Mouse (Mus musculus): ENCODE data around the gene Cabp2. TPM values are rescaled to one million over a fixed set of nuclear protein-coding genes. Genes with fewer than 3 reads are reported as not detected.
A peak's percentile ranks its signal among the peaks of the same experiment; 100 is the strongest.
"Not testable (repeated sequence)": the region's sequence is repeated elsewhere in the genome, so short reads cannot be mapped to it uniquely, and the experiment has no call there.

Cabp2 gene
- total RNA-seq, 1 experiment from 2014 or later = not detected

DNA sequence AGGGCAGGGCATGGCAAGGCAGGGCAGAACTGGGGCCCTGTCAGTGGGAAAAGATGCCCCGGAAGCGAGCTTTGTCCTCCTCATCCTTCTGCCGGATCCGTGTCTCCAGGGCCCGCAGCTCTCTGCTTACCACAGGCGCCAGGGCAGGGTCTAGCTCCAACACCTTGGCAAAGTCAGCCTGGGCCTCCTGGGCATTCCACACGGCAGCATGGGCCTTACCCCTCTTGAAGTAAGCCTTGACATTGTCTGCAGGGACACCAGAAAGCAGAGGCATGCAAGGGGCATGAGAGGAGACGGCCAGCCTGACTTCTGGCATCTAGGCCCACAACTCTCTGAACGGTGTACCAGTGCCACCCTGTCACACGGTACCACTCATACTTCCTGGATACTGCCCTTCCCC lies 33.2 kb downstream of the Cabp2 start:
- no peak for ATAC-seq (replicated peaks; ENCODE audit: insufficient number of reproducible peaks, low FRiP score, low TSS enrichment, poor library complexity, severe bottlenecking)

- no peak for ATAC-seq (replicated peaks; ENCODE audit: insufficient number of reproducible peaks, low FRiP score, low TSS enrichment, poor library complexity, severe bottlenecking)
These were observed 33.8 kb downstream of the Cabp2 start for GRCm38 (mm10) chr19:4115144-4115543.

DNA sequence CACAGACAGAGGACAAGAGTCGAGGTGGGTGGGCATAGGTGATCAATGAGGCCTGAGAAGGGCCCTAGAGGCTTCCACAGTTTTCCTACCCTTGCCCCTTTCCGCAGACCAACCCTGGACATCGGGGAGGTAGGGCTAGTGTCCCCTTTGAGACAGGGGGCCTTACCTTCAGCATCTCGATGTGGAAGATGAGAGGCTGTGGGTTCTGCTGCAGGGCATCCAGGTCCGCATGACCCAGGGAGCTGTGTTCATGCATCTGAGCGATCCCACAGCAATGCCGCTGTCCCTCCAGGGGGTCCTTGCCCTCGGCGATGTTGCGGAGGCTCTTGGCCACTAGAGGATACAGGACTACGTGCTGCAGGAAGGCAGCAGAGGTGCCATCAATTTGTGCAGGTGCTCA lies 34.4 kb downstream of the Cabp2 start:
- no peak for ATAC-seq (replicated peaks; ENCODE audit: insufficient number of reproducible peaks, low FRiP score, low TSS enrichment, poor library complexity, severe bottlenecking)

DNA sequence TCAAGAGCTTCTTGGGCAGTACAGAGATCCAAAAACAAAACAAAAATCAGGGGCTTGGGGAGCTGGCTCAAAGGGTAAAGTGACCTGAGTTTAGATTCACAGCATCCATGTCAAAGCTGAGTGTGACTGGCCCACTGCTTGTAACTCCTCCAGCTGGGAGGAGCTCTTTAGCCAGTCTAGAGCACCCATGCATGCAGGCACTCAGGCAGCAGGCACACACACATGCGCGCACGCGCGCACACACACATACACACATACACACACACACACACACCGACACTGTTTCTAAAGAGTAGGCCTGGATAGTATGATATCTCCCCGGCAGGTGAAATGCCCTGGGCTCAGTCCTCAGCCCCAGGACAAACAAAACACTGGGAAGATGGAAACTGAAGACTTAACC lies 35.6 kb downstream of the Cabp2 start:
- ATAC-seq (replicated peaks; ENCODE audit: insufficient number of reproducible peaks, low FRiP score, low TSS enrichment, poor library complexity, severe bottlenecking) = no peak

DNA sequence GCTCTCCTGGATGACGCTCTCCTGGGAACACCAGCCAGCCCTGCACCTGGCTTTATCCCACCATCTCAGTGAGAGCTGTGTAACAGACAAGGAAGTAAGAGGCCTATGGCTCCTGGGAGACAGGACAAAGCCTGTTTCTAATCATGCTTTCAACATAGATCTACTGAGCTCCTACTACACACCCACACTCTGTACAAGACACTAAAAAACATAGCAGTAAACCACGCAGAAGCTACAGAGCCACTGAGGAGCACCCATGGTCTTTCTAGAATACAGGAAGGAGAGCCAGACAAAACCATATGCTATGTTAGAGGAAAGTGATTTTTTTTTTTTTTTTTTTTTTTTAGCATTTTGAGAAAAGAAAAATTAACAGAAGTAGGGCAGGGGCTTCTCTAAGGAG lies 37.0 kb downstream of the Cabp2 start:
- ATAC-seq (replicated peaks; ENCODE audit: insufficient number of reproducible peaks, low FRiP score, low TSS enrichment, poor library complexity, severe bottlenecking) = no peak

DNA sequence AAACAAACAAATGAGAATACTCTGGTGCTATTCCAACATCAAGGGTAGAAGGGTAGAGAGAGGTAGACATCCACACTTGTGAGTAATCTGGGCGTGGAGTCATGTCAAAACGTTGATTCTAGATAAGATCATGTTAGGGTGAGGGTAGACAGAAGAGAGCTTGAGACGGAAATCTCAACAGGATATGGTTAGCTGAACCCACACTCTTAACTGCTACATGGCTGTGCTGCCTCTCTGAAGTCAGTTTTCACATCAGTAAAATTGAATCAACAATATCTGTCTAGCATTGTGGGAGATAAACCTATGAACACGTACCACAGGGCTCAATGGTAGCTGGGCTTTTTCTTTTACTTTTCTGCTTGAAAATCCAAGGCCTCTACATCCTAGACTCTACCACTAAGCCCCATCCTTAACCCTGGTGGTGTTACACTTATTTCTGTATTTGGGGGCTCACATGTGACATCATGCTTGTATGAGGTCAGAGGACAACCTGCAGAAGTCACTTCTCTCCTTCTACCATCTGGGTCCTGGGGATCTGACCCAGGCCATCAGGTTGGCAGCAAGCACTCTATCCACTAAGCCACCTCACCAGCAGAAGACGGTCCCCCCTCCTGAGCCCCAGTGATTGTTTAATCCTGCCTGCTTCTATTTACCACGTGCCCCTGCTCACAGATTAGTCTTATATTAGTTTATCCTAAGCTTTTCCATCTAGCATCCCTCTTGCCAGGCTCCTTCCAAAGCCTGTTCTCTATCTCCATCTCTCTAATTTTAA lies 38.5 kb downstream of the Cabp2 start:
- no peak for ATAC-seq (replicated peaks; ENCODE audit: insufficient number of reproducible peaks, low FRiP score, low TSS enrichment, poor library complexity, severe bottlenecking)

GRCm38 (mm10) chr19:4120496-4120895 lies 39.1 kb downstream of the Cabp2 start:
- ATAC-seq (replicated peaks; ENCODE audit: insufficient number of reproducible peaks, low FRiP score, low TSS enrichment, poor library complexity, severe bottlenecking) = no peak

DNA sequence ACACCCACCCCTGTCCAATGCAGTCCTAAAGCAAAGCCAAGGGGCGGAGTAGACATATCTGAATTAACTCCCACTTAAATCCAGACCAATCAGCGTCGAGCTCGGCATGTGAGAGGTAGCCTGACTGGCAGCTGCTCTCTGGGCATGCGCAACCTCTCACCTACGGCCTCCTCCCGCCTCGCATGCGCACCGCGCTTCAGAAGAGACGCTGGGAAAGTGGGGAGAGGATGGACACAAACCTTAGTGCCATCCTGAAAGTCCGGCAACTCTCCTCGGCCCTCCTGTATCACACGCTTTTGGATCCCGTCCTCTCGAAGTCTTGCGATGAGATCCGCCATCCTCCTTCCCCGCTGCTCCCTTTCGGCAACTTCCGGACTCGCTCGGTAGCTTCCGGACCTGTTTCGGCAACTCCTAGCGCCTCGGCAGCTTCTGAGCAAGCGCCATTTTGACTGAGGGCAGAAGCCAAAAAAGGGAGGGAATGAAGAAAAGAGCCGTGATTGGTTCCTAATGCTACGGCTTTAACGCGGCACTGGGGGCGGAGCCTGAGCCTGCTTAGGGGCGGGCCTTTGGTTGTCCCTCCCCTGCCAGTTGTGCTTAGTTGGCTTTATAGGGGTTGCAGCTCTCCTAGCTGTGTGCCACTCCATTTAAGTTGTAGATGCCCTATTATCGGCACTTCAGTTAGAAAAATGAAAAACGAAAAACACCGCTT lies 39.9 kb downstream of the Cabp2 start:
- ATAC-seq (replicated peaks; ENCODE audit: insufficient number of reproducible peaks, low FRiP score, low TSS enrichment, poor library complexity, severe bottlenecking) = peak; percentile 65

GRCm38 (mm10) chr19:4121896-4122295 lies 40.5 kb downstream of the Cabp2 start:
- ATAC-seq (replicated peaks; ENCODE audit: insufficient number of reproducible peaks, low FRiP score, low TSS enrichment, poor library complexity, severe bottlenecking) = 0 out of 2 replicates have a peak, but pooled peaks have one; percentile 7

- 0 out of 2 replicates have a peak, but pooled peaks have one; percentile 13 for ATAC-seq (replicated peaks; ENCODE audit: insufficient number of reproducible peaks, low FRiP score, low TSS enrichment, poor library complexity, severe bottlenecking)
These were observed 41.3 kb downstream of the Cabp2 start for GRCm38 (mm10) chr19:4122411-4123370.

- ATAC-seq (replicated peaks; ENCODE audit: insufficient number of reproducible peaks, low FRiP score, low TSS enrichment, poor library complexity, severe bottlenecking) = no peak
These were observed 43.1 kb downstream of the Cabp2 start for GRCm38 (mm10) chr19:4124432-4124831.

GRCm38 (mm10) chr19:4125268-4125667 lies 43.9 kb downstream of the Cabp2 start:
- ATAC-seq (replicated peaks; ENCODE audit: insufficient number of reproducible peaks, low FRiP score, low TSS enrichment, poor library complexity, severe bottlenecking) = not testable (repeated sequence)

DNA sequence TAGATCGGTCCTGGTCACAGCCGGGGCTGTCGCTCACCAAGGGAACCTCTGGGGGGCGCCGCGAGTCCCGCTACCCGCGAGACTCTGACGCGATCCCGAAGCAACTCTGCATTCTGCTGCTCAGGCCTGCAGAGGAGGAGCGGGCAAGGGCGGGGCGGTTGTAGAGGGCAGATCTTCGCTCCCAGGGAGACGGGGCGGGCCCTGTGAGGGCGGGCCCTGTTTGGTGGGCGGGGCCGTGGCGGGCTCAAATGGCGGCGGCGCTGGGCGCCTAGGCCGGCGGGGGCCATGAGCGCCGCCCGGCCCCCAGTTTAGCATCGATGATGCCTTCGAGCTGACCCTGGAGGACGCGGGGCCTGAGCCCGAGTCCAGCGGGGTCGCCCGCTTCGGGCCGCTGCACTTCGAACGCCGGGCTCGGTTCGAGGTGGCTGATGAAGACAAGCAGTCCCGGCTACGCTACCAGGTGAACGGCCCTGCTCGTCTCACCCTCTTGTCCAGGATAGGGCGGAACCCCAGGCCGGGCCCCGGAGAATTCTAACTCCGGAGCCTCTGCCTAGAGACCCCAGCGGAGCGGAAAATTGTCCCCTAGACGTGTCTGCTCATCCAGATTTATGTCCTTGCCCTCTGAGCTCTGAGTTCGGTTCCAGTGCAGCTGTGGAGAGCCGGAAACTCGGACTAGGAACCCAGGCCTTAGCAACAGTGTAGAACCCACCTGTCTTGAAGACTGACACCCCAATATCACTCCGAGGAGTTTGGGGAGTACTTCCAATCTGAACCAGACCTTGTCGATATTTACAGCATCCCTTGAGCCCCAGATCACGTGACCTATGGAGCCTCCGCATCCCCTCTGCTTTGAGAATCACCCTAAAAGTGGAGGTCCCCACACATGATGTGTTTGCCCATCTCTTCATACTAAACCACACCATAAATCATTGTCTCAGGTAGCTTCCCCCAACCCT lies 44.6 kb downstream of the Cabp2 start, which contains the start of gene Aip:
Aip (minus strand) TSS at position 118 of the 956 bp plus-strand sequence.
- peak; percentile 74 for ATAC-seq (replicated peaks; ENCODE audit: insufficient number of reproducible peaks, low FRiP score, low TSS enrichment, poor library complexity, severe bottlenecking)

DNA sequence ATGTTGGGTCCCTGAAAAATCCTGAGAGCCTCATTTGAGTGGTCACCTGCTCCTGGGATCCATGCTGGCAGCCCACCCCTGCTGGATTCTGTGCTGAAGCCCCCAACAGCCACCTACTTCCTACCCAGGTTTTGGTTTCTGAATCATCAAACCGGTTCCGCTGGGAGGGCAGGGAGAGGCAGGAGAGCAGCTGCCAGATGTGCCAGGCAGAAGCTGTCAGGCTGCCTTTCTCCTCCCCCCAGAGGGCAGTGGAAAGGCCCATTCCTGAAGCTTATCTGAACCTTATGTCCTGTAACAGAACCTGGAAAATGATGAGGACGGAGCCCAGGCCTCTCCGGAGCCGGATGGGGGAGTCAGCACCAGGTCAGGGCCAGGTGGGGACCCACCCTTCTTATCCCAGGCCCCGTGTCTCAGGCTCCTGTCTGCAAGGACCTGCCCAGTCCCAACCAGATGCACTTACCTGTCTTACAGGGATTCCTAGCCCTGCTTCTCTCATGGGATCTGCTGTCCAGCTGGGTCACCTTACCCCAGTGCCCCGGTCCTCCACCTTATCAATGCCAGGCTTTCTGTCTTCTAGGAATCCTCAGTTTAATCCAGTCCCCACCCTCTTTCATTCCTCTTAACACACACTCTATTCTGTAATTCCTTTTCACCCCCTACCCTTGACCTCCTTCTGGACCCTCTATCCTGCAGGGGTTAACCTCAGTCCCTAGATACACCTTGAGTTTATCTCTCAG lies 45.5 kb downstream of the Cabp2 start:
- ATAC-seq (replicated peaks; ENCODE audit: insufficient number of reproducible peaks, low FRiP score, low TSS enrichment, poor library complexity, severe bottlenecking) = no peak

DNA sequence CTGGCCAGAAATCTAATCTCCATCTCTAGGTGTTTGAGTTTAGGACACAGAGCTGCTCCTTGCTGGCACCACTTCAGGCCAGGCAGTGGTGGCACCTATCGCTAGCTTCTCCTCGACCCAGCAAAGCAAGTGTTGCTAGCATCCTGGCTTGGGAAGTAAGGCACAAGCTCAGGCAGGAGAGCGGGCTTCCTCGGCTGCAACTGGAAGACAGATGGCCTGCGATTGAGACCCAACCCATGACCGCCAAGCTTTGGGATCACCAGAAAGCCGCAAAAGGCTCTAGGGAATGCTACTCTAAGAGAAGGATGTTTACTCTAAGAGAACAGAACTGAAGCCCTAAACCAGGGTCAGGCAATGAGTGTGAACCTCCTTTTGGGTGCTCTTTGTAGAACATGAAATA lies 48.1 kb downstream of the Cabp2 start:
- no peak for ATAC-seq (replicated peaks; ENCODE audit: insufficient number of reproducible peaks, low FRiP score, low TSS enrichment, poor library complexity, severe bottlenecking)

- no peak for ATAC-seq (replicated peaks; ENCODE audit: insufficient number of reproducible peaks, low FRiP score, low TSS enrichment, poor library complexity, severe bottlenecking)
These were observed 48.7 kb downstream of the Cabp2 start for GRCm38 (mm10) chr19:4130106-4130505.

GRCm38 (mm10) chr19:4131075-4131474 lies 49.7 kb downstream of the Cabp2 start:
- no peak for ATAC-seq (replicated peaks; ENCODE audit: insufficient number of reproducible peaks, low FRiP score, low TSS enrichment, poor library complexity, severe bottlenecking)
